Mouse (Mus musculus): ENCODE measurements around the gene Bglap2.

DNA sequence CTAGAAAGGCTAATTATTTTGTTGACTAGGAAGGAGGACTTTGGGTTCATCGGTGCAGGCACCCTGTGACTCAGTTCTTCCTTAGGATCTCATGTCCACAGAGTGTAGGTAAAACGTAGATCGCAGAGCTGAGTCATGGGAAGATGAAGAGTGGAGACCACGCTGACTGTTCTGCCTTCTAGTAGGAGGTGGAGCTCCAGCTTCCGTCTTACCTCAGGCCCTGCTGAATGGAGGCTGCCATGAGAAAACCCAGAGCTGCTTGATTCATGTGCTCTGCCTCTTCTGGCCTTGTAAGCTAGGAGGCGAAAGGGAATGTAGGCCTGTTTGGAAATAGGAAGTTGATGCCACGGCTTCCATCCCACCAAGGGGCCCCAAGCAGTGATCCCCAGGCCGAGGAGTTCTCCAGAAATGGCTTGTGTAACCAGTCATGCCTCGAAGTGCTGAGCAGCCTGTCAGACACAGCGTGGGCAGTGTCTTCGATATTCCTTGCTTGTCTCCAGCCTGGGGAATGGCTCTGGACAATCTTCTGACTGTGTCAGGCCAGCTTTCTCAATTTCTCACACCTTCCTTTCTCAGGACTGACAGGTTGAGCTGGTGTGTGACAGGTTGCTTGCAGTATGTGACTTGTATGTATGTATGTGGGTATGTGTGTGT is 41.0 kb downstream of the Bglap2 start:
- TF ChIP-seq CTCF (IDR thresholded peaks at IDR 0.05; ENCODE audit: control insufficient read depth, insufficient read depth, low read length) (no peak), POLR2A (IDR thresholded peaks at IDR 0.05; ENCODE audit: borderline replicate concordance, control insufficient read depth, low read depth, low read length) (no peak)

All from bone marrow, adult 2 months (tissue).